Mouse (Mus musculus) myocyte (in vitro differentiated cells): ENCODE measurements at regions not wholly inside any gene's neighbourhood (a gene's known extent, or its start where the extent isn't known, plus 50 kb on each side); places are given as distances from the start of the nearest gene placed in this dataset.

ENCODE experiments used
- H3K27me3 ChIP-seq: one replicate; pipeline ENCODE4 v1.6.1; 2011; ENCODE audit not compliant: control insufficient read depth, insufficient read depth, insufficient read length
- H3K36me3 ChIP-seq: one replicate; pipeline ENCODE4 v1.6.1; 2011; ENCODE audit not compliant: control insufficient read depth, insufficient read depth
- H3K4me2 ChIP-seq: one replicate; pipeline ENCODE4 v1.6.1; 2011; ENCODE audit warnings: low read depth, control low read depth
- H3K4me3 ChIP-seq: one replicate; pipeline ENCODE4 v1.5.1; 2011; ENCODE audit warnings: mild to moderate bottlenecking, control low read depth, moderate library complexity
- H3K79me2 ChIP-seq: one replicate; pipeline ENCODE4 v1.6.1; 2011; ENCODE audit not compliant: control insufficient read depth, insufficient read depth
- H3ac ChIP-seq: one replicate; pipeline ENCODE4 v1.6.1; 2011; ENCODE audit not compliant: control insufficient read depth, insufficient read length
- CEBPB ChIP-seq: IDR thresholded peaks from 2 replicates; pipeline ENCODE4 v1.6.1; 2011; ENCODE audit warnings: mild to moderate bottlenecking, moderate library complexity; ENCODE audit not compliant: poor library complexity, insufficient read depth, severe bottlenecking
- E2F4 ChIP-seq: IDR thresholded peaks from one replicate; pipeline ENCODE4 v1.6.1; 2011; ENCODE audit warnings: mild to moderate bottlenecking, control low read depth, moderate library complexity; ENCODE audit not compliant: insufficient read depth
- MAX ChIP-seq: IDR thresholded peaks from one replicate; pipeline ENCODE4 v1.6.1; 2011; ENCODE audit warnings: low read depth, mild to moderate bottlenecking, control low read depth
- MYOD1 ChIP-seq, 3 experiments: IDR thresholded peaks; one replicate each; pipeline ENCODE4 v1.6.1; 2011; ENCODE audit warnings: control low read depth in 2 of 3, low read depth in 2 of 3, mild to moderate bottlenecking in 2 of 3, moderate library complexity in 1 of 3; ENCODE audit not compliant: insufficient read length in 2 of 3, control insufficient read depth in 1 of 3
- MYOG ChIP-seq, 3 experiments: IDR thresholded peaks; one replicate each; pipeline ENCODE4 v1.6.1; 2011; ENCODE audit warnings: control low read depth in 2 of 3, low read depth in 2 of 3, mild to moderate bottlenecking in 2 of 3; ENCODE audit not compliant: insufficient read length in 2 of 3, control insufficient read depth in 1 of 3, insufficient read depth in 1 of 3
- POLR2A ChIP-seq: IDR thresholded peaks from one replicate; pipeline ENCODE4 v1.6.1; 2011; ENCODE audit warnings: low read depth, mild to moderate bottlenecking, control low read depth, moderate library complexity; ENCODE audit not compliant: insufficient read length
- POLR2AphosphoS2 ChIP-seq: IDR thresholded peaks from one replicate; pipeline ENCODE4 v1.6.1; 2011; ENCODE audit warnings: low read depth, control low read depth; ENCODE audit not compliant: insufficient read length
- REST ChIP-seq: IDR thresholded peaks from one replicate; pipeline ENCODE4 v1.6.1; 2011; ENCODE audit warnings: mild to moderate bottlenecking, control low read depth, moderate library complexity; ENCODE audit not compliant: insufficient read depth, insufficient read length
- SRF ChIP-seq: IDR thresholded peaks from one replicate; pipeline ENCODE4 v1.6.1; 2011; ENCODE audit warnings: low read depth; ENCODE audit not compliant: control insufficient read depth, insufficient read length
- TCF12 ChIP-seq: IDR thresholded peaks from one replicate; pipeline ENCODE4 v1.6.1; 2011; ENCODE audit warnings: mild to moderate bottlenecking, control low read depth; ENCODE audit not compliant: poor library complexity, insufficient read depth, severe bottlenecking
- TCF3 ChIP-seq: IDR thresholded peaks from one replicate; pipeline ENCODE4 v1.6.1; 2011; ENCODE audit warnings: low read depth, control low read depth; ENCODE audit not compliant: insufficient read length
- USF1 ChIP-seq: IDR thresholded peaks from one replicate; pipeline ENCODE4 v1.6.1; 2011; ENCODE audit warnings: low read depth, mild to moderate bottlenecking, control low read depth, moderate library complexity

- Histone ChIP-seq H3K36me3 (no peaks in the 10 kb centered on the region), H3K4me2 (no peak overlapping the region), H3K79me2 (no peaks in the 10 kb centered on the region), H3ac (no peak overlapping the region), H3K4me3 (no peak overlapping the region), H3K27me3 (no peaks in the 10 kb centered on the region)
- TF ChIP-seq POLR2A, result no peak
- no peak for TF ChIP-seq TCF3
- TF ChIP-seq REST, result no peak
- TF ChIP-seq POLR2AphosphoS2, result no peak
- no peak for TF ChIP-seq E2F4
- no peak for TF ChIP-seq TCF12
- no peak for TF ChIP-seq SRF
Observed at GRCm38 (mm10) chr3:52429014-52429589, 161.0 kb downstream of the Foxo1 start.

DNA sequence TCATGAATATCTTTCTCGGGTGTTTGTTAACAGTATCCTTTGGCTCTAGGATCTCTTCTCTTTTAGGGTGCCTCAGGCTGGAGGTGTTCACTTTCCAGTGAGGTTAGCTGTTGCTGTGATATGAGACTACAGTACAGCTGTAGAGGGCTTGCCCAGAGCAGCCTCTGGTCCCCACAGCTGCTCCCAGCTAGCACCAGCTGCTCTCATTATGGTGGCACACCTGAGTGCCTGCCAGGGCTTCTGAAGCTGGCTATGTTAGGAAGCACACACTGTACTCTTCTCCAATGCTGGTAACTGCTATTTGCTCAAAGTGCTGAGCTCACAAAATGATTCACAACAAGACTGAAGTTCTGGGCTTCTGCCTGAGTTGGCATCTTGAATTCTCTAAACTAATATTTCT lies 154.7 kb downstream of the Foxo1 start:
- H3K4me3 ChIP-seq, result no peak overlapping the region
- TF ChIP-seq MYOD1 (IDR thresholded peaks at IDR 0.05; ENCODE audit: control insufficient read depth in 1 of 3, insufficient read length in 2 of 3, low read depth in 2 of 3), result peak in 1 of 3 experiments; percentile 50
- peak in 2 of 3 experiments; percentile 23 to 55 for TF ChIP-seq MYOG (IDR thresholded peaks at IDR 0.05; ENCODE audit: control insufficient read depth in 1 of 3, insufficient read depth in 1 of 3, insufficient read length in 2 of 3, low read depth in 2 of 3)
- no peak for TF ChIP-seq USF1
- H3K36me3 ChIP-seq, result no peaks in the 10 kb centered on the region
- no peaks in the 10 kb centered on the region for H3K27me3 ChIP-seq
- no peaks in the 10 kb centered on the region for H3K79me2 ChIP-seq
- no peak overlapping the region for H3ac ChIP-seq
- no peak overlapping the region for H3K4me2 ChIP-seq

DNA sequence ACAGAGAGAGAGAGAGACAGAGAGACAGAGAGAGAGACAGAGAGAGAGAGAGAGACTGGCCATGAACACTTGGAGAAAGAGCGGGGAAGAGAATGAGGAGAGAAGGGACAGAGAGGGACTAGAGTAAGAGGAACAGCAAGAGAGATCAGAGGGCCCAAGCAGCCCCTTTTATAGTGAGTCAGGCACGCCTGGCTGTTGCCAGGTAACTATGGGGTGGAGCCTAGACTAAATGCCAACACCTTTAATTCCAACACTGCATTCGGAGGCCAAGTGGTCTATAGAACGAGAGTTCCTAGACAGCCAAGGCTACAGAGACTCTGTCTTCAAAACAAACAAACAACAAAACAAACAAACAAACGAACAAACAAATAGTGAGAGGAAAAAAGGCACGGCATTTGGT lies 148.1 kb downstream of the Foxo1 start:
- H3K79me2 ChIP-seq, result no peaks in the 10 kb centered on the region
- no peaks in the 10 kb centered on the region for H3K36me3 ChIP-seq
- no peaks in the 10 kb centered on the region for H3K27me3 ChIP-seq
- H3K4me3 ChIP-seq, result no peak overlapping the region
- TF ChIP-seq USF1 (no peak), TCF12 (no peak), TCF3 (no peak), POLR2AphosphoS2 (no peak), MYOG (IDR thresholded peaks at IDR 0.05; ENCODE audit: control insufficient read depth in 1 of 3, insufficient read depth in 1 of 3, insufficient read length in 2 of 3, low read depth in 2 of 3) (no peak), CEBPB (no peak), SRF (no peak), E2F4 (no peak), MYOD1 (IDR thresholded peaks at IDR 0.05; ENCODE audit: control insufficient read depth in 1 of 3, insufficient read length in 2 of 3, low read depth in 2 of 3) (no peak), POLR2A (no peak), REST (no peak), MAX (no peak)
- no peak overlapping the region for H3K4me2 ChIP-seq
- H3ac ChIP-seq, result no peak overlapping the region

DNA sequence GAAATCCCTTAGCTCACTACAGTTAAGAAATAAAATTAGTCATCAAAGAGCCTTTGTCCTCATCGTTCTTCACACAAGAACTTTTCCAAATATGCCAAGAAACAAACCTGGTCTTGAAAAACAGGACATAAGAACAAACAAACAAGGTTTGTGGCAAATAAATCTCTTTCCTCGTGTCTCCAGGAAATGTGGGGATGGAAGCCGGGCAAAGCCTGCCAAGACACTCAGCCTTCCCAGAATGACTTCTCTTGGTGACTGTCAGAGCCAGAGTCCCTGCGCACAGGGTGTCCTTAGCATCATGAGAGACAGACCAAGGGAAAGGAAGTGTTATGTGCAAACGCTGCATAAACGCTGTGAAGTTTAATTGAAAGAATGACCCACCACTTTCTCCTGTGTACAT lies 147.2 kb downstream of the Foxo1 start:
- no peaks in the 10 kb centered on the region for H3K79me2 ChIP-seq
- TF ChIP-seq MYOG (IDR thresholded peaks at IDR 0.05; ENCODE audit: control insufficient read depth in 1 of 3, insufficient read depth in 1 of 3, insufficient read length in 2 of 3, low read depth in 2 of 3), result no peak
- TF ChIP-seq CEBPB, result no peak
- no peak for TF ChIP-seq POLR2A
- no peak for TF ChIP-seq E2F4
- no peak for TF ChIP-seq SRF
- TF ChIP-seq MYOD1 (IDR thresholded peaks at IDR 0.05; ENCODE audit: control insufficient read depth in 1 of 3, insufficient read length in 2 of 3, low read depth in 2 of 3), result no peak
- no peak for TF ChIP-seq USF1
- no peak for TF ChIP-seq MAX
- no peak for TF ChIP-seq POLR2AphosphoS2
- TF ChIP-seq TCF12, result no peak
- no peak for TF ChIP-seq REST
- TF ChIP-seq TCF3, result no peak
- H3K36me3 ChIP-seq, result no peaks in the 10 kb centered on the region
- no peak overlapping the region for H3ac ChIP-seq
- no peaks in the 10 kb centered on the region for H3K27me3 ChIP-seq
- no peak overlapping the region for H3K4me2 ChIP-seq
- no peak overlapping the region for H3K4me3 ChIP-seq

- no peaks in the 10 kb centered on the region for H3K27me3 ChIP-seq
- H3K4me2 ChIP-seq, result no peak overlapping the region
- TF ChIP-seq POLR2AphosphoS2 (no peak), TCF3 (no peak), MAX (no peak), MYOD1 (IDR thresholded peaks at IDR 0.05; ENCODE audit: control insufficient read depth in 1 of 3, insufficient read length in 2 of 3, low read depth in 2 of 3) (no peak), POLR2A (no peak), TCF12 (no peak), E2F4 (no peak), MYOG (IDR thresholded peaks at IDR 0.05; ENCODE audit: control insufficient read depth in 1 of 3, insufficient read depth in 1 of 3, insufficient read length in 2 of 3, low read depth in 2 of 3) (no peak), REST (no peak), SRF (no peak)
- H3K79me2 ChIP-seq, result no peaks in the 10 kb centered on the region
- no peaks in the 10 kb centered on the region for H3K36me3 ChIP-seq
- no peak overlapping the region for H3ac ChIP-seq
- H3K4me3 ChIP-seq, result no peak overlapping the region
Observed at GRCm38 (mm10) chr3:52414017-52414416, 145.9 kb downstream of the Foxo1 start.
